Mouse (Mus musculus) heart, adult 2 months (tissue): ENCODE measurements around the gene Tulp4. TPM values are rescaled to one million over a fixed set of nuclear protein-coding genes. Genes with fewer than 3 reads are reported as not detected.
"Not testable (repeated sequence)": the region's sequence is repeated elsewhere in the genome, so short reads cannot be mapped to it uniquely, and the experiment has no call there.

ENCODE experiments used
- DNase-seq, 2 experiments: peaks; one replicate each; pipeline ENCODE4 v3.0.0; 2021
- H3K27ac ChIP-seq: fragments of 200-600 bp; 2 replicates; pipeline ENCODE4 v1.8.1; 2022
- H3K27me3 ChIP-seq: fragments of 200-500 bp; 2 replicates; pipeline ENCODE4 v1.6.1; 2012; ENCODE audit warnings: mild to moderate bottlenecking, low read length, inconsistent platforms, mixed read lengths; ENCODE audit not compliant: control insufficient read depth, insufficient read depth
- H3K36me3 ChIP-seq: fragments of 200-500 bp; 2 replicates; pipeline ENCODE4 v1.6.1; 2012; ENCODE audit warnings: low read length, inconsistent platforms; ENCODE audit not compliant: control insufficient read depth, insufficient read depth
- H3K4me1 ChIP-seq: fragments of 200-500 bp; 2 replicates; pipeline ENCODE4 v1.6.1; 2011; ENCODE audit warnings: low read length; ENCODE audit not compliant: control insufficient read depth, insufficient read depth
- H3K4me3 ChIP-seq: fragments of 200-600 bp; 2 replicates; pipeline ENCODE4 v1.8.1; 2022
- H3K79me2 ChIP-seq: fragments of 200-500 bp; replicated peaks from 2 replicates; pipeline ENCODE4 v1.6.1; 2012; ENCODE audit warnings: mild to moderate bottlenecking, inconsistent platforms, low read length, moderate library complexity, mixed read lengths; ENCODE audit not compliant: control insufficient read depth, insufficient read depth
- H3K9ac ChIP-seq: fragments of 200-500 bp; 2 replicates; pipeline ENCODE4 v1.6.1; 2012; ENCODE audit warnings: low read depth, mild to moderate bottlenecking, control low read depth, inconsistent platforms, low read length, mixed read lengths
- WGBS: fragments of 180-500 bp; shearing (Covaris S2); methylation state at CpG from one replicate; pipeline ENCODE4 v1.1.7; 2018; 5-methylcytosine and 5-hydroxymethylcytosine counted together
- intact Hi-C: fragments of 180-260 bp; cut with DNase I; formaldehyde crosslinking; loops from one replicate; pipeline ENCODE4 v1.15.1; 2025
- polyA plus RNA-seq: library from polyadenylated mRNA; depleted of rRNA; stranded (reverse); fragments of >200 nt; gene quantifications from 2 replicates; pipeline ENCODE4 v1.2.3, GENCODE M21; 2012
- total RNA-seq, 2 experiments: library from RNA; stranded (reverse); gene quantifications; 2 replicates each; pipeline ENCODE4 v1.2.3; 2021

Tulp4 gene
- total and polyA plus RNA-seq, 3 experiments: 31.2 to 112 (median 97.2) TPM

- intact Hi-C loops, H3K79me2 ChIP-seq, H3K36me3 ChIP-seq, H3K27me3 ChIP-seq, H3K4me1 ChIP-seq: not testable (repeated sequence)
- H3K9ac ChIP-seq: peak overlapping the region; percentile 71
- H3K27ac ChIP-seq: peak overlapping the region; percentile 51
- DNase-seq: peak; percentile 63 to 73
- peak overlapping the region; percentile 44 for H3K4me3 ChIP-seq
- under 1% methylated on average over 72 of the region's 84 CpGs for WGBS
These were observed 163.9 kb downstream of the Tulp4 start for GRCm38 (mm10) chr17:6269876-6270831.

- intact Hi-C loops, H3K27me3 ChIP-seq, H3K79me2 ChIP-seq, H3K27ac ChIP-seq, H3K4me1 ChIP-seq, H3K36me3 ChIP-seq: not testable (repeated sequence)
- Histone ChIP-seq H3K9ac (peak overlapping the region; percentile 71), H3K4me3 (peak overlapping the region; percentile 44)
- DNase-seq: peak in 1 of 2 experiments; percentile 14
- 1% methylated on average over 25 of the region's 25 CpGs for WGBS
These were observed 164.6 kb downstream of the Tulp4 start for GRCm38 (mm10) chr17:6270840-6271239.

GRCm38 (mm10) chr17:6271970-6272369 is 165.7 kb downstream of the Tulp4 start:
- 74% methylated on average over 6 of the region's 6 CpGs for WGBS
- H3K27me3 ChIP-seq, H3K36me3 ChIP-seq, H3K4me3 ChIP-seq, H3K9ac ChIP-seq, H3K27ac ChIP-seq, intact Hi-C loops, H3K4me1 ChIP-seq, DNase-seq, H3K79me2 ChIP-seq: not testable (repeated sequence)

- 94% methylated on average over 4 of the region's 6 CpGs for WGBS
- H3K4me3 ChIP-seq: not testable (repeated sequence)
These were observed 168.5 kb downstream of the Tulp4 start for GRCm38 (mm10) chr17:6274693-6275092.

GRCm38 (mm10) chr17:6279205-6279604 is 173.0 kb downstream of the Tulp4 start:
- H3K27me3 ChIP-seq: not testable (repeated sequence)

More at GRCm38 (mm10) chr17:6274693-6275092, 168.5 kb downstream of the Tulp4 start:
- H3K4me1 ChIP-seq, intact Hi-C loops, H3K79me2 ChIP-seq, DNase-seq, H3K27me3 ChIP-seq, H3K36me3 ChIP-seq, H3K27ac ChIP-seq, H3K9ac ChIP-seq: not testable (repeated sequence)

GRCm38 (mm10) chr17:6279772-6280171 is 173.5 kb downstream of the Tulp4 start:
- H3K36me3 ChIP-seq, H3K27me3 ChIP-seq, DNase-seq, intact Hi-C loops, H3K27ac ChIP-seq, H3K9ac ChIP-seq, H3K4me3 ChIP-seq, H3K4me1 ChIP-seq, H3K79me2 ChIP-seq: not testable (repeated sequence)
- 94% methylated on average over 10 of the region's 10 CpGs for WGBS

More at GRCm38 (mm10) chr17:6279205-6279604, 173.0 kb downstream of the Tulp4 start:
- H3K4me3 ChIP-seq, H3K9ac ChIP-seq, intact Hi-C loops, H3K36me3 ChIP-seq, H3K79me2 ChIP-seq, H3K27ac ChIP-seq, H3K4me1 ChIP-seq, DNase-seq: not testable (repeated sequence)
- 66% methylated on average over 8 of the region's 8 CpGs for WGBS

GRCm38 (mm10) chr17:6280513-6280912 is 174.3 kb downstream of the Tulp4 start:
- DNase-seq, H3K9ac ChIP-seq, H3K36me3 ChIP-seq, H3K4me1 ChIP-seq, H3K79me2 ChIP-seq, H3K27ac ChIP-seq, H3K27me3 ChIP-seq, intact Hi-C loops, H3K4me3 ChIP-seq: not testable (repeated sequence)
- 94% methylated on average over 15 of the region's 19 CpGs for WGBS

- WGBS: 95% methylated on average over 8 of the region's 10 CpGs
- H3K27ac ChIP-seq, H3K4me3 ChIP-seq, H3K27me3 ChIP-seq, H3K79me2 ChIP-seq, DNase-seq, H3K9ac ChIP-seq, H3K4me1 ChIP-seq, H3K36me3 ChIP-seq, intact Hi-C loops: not testable (repeated sequence)
These were observed 176.9 kb downstream of the Tulp4 start for GRCm38 (mm10) chr17:6283137-6283536.

- whole genome bisulfite sequencing: 92% methylated on average over 5 of the region's 5 CpGs
- H3K36me3 ChIP-seq, H3K4me1 ChIP-seq, H3K27me3 ChIP-seq, intact Hi-C loops, H3K27ac ChIP-seq, H3K79me2 ChIP-seq, DNase-seq, H3K4me3 ChIP-seq, H3K9ac ChIP-seq: not testable (repeated sequence)
These were observed 179.9 kb downstream of the Tulp4 start for GRCm38 (mm10) chr17:6286169-6286568.

- H3K4me3 ChIP-seq, H3K36me3 ChIP-seq, H3K27me3 ChIP-seq, H3K4me1 ChIP-seq, DNase-seq, H3K9ac ChIP-seq, H3K79me2 ChIP-seq, intact Hi-C loops, H3K27ac ChIP-seq: not testable (repeated sequence)
- 92% methylated on average over 12 of the region's 12 CpGs for WGBS
These were observed 182.8 kb downstream of the Tulp4 start for GRCm38 (mm10) chr17:6289045-6289444.
